Mouse (Mus musculus) liver, postnatal 0 days (tissue): ENCODE data around the gene Krba1. TPM values are rescaled to one million over a fixed set of nuclear protein-coding genes. Genes with fewer than 3 reads are reported as not detected.

Experiments used
- ATAC-seq: fragments of 200-750 bp; cut with Nextera tagmentation; 2 replicates; pipeline ENCODE4 v1.8.0; 2017; ENCODE audit warnings: mild to moderate bottlenecking, moderate library complexity
- DNase-seq: peaks from one replicate; pipeline ENCODE4 v3.0.0-alpha.2; 2016
- H3K27ac ChIP-seq: fragments of 300-500 bp; sonication (generic); 2 replicates; pipeline ENCODE4 v1.5.1; 2014; ENCODE audit warnings: antibody characterized with exemption, moderate library complexity, mild to moderate bottlenecking, low read depth
- H3K27me3 ChIP-seq: fragments of 300-500 bp; sonication (generic); 2 replicates; pipeline ENCODE4 v1.6.1; 2014; ENCODE audit warnings: low read length, control low read depth, mixed read lengths; ENCODE audit not compliant: insufficient read depth
- H3K36me3 ChIP-seq: fragments of 300-500 bp; sonication (generic); replicated peaks from 2 replicates; pipeline ENCODE4 v1.6.1; 2014; ENCODE audit warnings: mild to moderate bottlenecking, control low read depth, low read length, moderate library complexity, mixed read lengths; ENCODE audit not compliant: insufficient read depth
- H3K4me1 ChIP-seq: fragments of 300-500 bp; sonication (generic); 2 replicates; pipeline ENCODE4 v1.6.1; 2014; ENCODE audit warnings: antibody characterized with exemption, mild to moderate bottlenecking, control low read depth; ENCODE audit not compliant: insufficient read depth
- H3K4me2 ChIP-seq: fragments of 300-500 bp; sonication (generic); 2 replicates; pipeline ENCODE4 v1.6.1; 2014; ENCODE audit warnings: low read depth, mild to moderate bottlenecking, low read length, moderate library complexity, mixed read lengths
- H3K4me3 ChIP-seq: fragments of 300-500 bp; sonication (generic); 2 replicates; pipeline ENCODE4 v1.5.1; 2014; ENCODE audit warnings: low read depth, low read length
- H3K9ac ChIP-seq: fragments of 300-500 bp; sonication (generic); replicated peaks from 2 replicates; pipeline ENCODE4 v1.6.1; 2014; ENCODE audit warnings: mild to moderate bottlenecking, moderate library complexity
- H3K9me3 ChIP-seq: fragments of 300-500 bp; sonication (generic); 2 replicates; pipeline ENCODE4 v1.6.1; 2016; ENCODE audit warnings: mild to moderate bottlenecking, control low read depth, low read length, mixed read lengths
- CTCF ChIP-seq: sonication (generic); IDR thresholded peaks from 2 replicates; pipeline ENCODE4 v1.5.1; 2016; ENCODE audit warnings: antibody characterized with exemption, low read depth
- EP300 ChIP-seq: IDR thresholded peaks from 2 replicates; pipeline ENCODE4 v1.6.1; 2016; ENCODE audit warnings: antibody characterized with exemption, low read depth, mild to moderate bottlenecking
- WGBS: fragments of 180-500 bp; shearing (Covaris S2); extraction: QIAGEN DNeasy Blood & Tissue Kit; methylation state at CpG from one replicate; pipeline ENCODE4 v1.1.7; 2014; ENCODE audit not compliant: insufficient replicate concordance; 5-methylcytosine and 5-hydroxymethylcytosine counted together
- polyA plus RNA-seq: library from polyadenylated mRNA; unstranded; fragments of >200 nt; fragmentation: Nextera tagmentation; extraction: Ambion mirVana; gene quantifications from 2 replicates; pipeline ENCODE4 v1.2.1, GENCODE M21; 2015

Gene Krba1
- polyA plus RNA-seq, 1 experiment from 2014 or later, result 1.9 TPM

DNA sequence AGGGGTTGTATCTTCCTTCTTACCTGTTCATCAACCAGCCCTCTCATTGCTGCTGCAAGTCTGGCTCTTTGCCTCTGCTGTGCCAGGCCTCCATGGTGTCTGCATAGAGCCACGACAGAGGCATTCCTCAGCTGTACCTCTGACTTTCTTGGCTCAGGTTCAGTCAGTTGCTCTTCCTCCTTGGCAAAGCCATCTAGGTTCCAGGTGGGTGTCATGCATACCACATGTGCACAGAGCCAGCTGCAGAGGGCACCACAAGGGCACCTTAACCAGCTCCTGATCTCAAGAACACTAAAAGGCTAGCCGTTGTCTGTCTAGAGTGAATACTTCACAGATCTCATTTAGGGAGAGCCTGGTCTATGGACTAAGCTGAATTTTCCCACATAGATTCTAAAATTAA is 21.1 kb downstream of the Krba1 start:
- Histone ChIP-seq H3K27me3 (no peaks in the 10 kb centered on the region), H3K4me1 (no peaks in the 10 kb centered on the region), H3K4me2 (no peak overlapping the region), H3K4me3 (no peak overlapping the region), H3K9ac (no peak overlapping the region), H3K9me3 (no peaks in the 10 kb centered on the region), H3K27ac (no peak overlapping the region), H3K36me3 (no peaks in the 10 kb centered on the region; the same call in none of the 2 replicates)
- no peak for DNase-seq
- TF ChIP-seq EP300 (no peak), CTCF (no peak)
- no peak for ATAC-seq
- WGBS, result 74% methylated on average over 2 of the region's 2 CpGs

DNA sequence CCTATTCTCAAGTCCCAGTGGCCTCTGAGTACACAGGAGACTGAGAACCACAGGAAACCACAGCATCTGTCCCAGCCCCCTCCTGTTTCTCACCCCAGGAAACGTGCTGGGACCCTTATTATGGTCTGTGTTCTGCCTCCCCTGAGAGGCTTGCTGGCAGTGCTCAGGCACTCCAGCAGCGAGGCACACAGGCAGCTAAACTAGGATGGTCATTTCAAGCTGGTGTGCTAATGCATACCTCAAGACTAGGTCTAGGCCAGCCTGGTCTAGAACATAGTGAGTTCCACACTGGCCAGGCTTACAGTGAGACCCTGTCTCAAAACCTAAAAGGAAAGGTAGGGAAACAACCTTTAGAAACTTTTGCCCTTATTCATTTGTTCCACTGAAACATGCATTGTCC is 25.3 kb downstream of the Krba1 start:
- 14% methylated on average over 2 of the region's 2 CpGs for WGBS
- TF ChIP-seq EP300, result no peak
- TF ChIP-seq CTCF, result no peak
- Histone ChIP-seq H3K9ac (0 out of 2 replicates have a peak overlapping the region, but pooled peaks have one; percentile 21), H3K9me3 (no peaks in the 10 kb centered on the region), H3K36me3 (no peaks in the 10 kb centered on the region), H3K27ac (no peak overlapping the region), H3K4me2 (no peak overlapping the region), H3K4me3 (no peak overlapping the region), H3K4me1 (no peaks in the 10 kb centered on the region), H3K27me3 (no peaks in the 10 kb centered on the region)
- DNase-seq (no peak), ATAC-seq (no peak)

DNA sequence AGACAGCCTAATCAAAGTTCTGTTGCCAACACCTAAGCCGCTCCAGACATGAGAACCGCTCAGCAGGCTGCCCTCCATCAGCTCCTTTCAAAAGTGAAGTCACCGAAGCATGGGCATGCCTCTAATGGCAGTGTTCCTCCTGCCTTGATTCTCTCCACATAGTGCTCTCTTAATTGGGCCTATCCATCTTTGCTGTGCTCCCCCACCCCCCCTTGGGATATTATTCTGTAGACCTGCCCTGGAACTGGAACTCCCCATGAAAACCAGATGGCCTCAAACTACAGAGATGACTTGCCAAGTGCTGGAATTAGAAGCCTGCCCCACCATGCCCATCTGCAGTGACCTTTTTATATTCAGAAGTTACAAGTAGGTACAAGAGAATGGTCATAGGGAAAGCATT is 27.9 kb downstream of the Krba1 start:
- H3K4me2 ChIP-seq, result no peak overlapping the region
- no peak overlapping the region for H3K27ac ChIP-seq
- H3K36me3 ChIP-seq, result no peaks in the 10 kb centered on the region
- no peak for TF ChIP-seq EP300
- TF ChIP-seq CTCF, result no peak
- no peak for ATAC-seq
- no peak overlapping the region for H3K4me3 ChIP-seq
- no peak for DNase-seq
- no peaks in the 10 kb centered on the region for H3K9me3 ChIP-seq
- H3K4me1 ChIP-seq, result no peaks in the 10 kb centered on the region
- H3K9ac ChIP-seq, result no peak overlapping the region
- WGBS, result 85% methylated on average over 3 of the region's 3 CpGs
- no peaks in the 10 kb centered on the region for H3K27me3 ChIP-seq

DNA sequence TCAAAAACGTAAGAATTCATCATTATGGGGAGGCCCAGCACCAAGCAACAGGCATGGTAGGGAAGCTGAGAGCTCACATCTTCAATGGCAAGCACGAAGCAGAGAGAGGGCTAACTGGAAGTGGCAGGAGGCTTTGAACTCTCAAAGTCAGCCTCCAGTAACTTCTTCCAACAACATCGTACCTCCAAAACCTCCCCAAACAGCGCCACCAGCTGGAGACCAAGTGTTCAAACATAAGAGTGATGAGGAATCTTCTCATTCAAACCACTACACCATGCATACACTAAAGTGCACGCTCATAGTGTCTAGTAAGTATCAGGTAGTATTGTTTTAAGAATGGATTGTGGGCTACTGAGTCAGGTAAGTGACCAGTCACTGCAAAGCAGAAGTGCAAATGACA is 28.7 kb downstream of the Krba1 start:
- Histone ChIP-seq H3K36me3 (no peaks in the 10 kb centered on the region), H3K4me2 (no peak overlapping the region), H3K4me1 (peaks cover 6% of the 10 kb centered on the region; the same call in 1 of the 2 replicates), H3K27ac (no peak overlapping the region), H3K27me3 (no peaks in the 10 kb centered on the region), H3K4me3 (no peak overlapping the region), H3K9ac (no peak overlapping the region), H3K9me3 (no peaks in the 10 kb centered on the region)
- peak; percentile 27 for TF ChIP-seq CTCF
- TF ChIP-seq EP300, result no peak
- 56% methylated on average over 5 of the region's 5 CpGs for WGBS
- DNase-seq (no peak), ATAC-seq (no peak)

DNA sequence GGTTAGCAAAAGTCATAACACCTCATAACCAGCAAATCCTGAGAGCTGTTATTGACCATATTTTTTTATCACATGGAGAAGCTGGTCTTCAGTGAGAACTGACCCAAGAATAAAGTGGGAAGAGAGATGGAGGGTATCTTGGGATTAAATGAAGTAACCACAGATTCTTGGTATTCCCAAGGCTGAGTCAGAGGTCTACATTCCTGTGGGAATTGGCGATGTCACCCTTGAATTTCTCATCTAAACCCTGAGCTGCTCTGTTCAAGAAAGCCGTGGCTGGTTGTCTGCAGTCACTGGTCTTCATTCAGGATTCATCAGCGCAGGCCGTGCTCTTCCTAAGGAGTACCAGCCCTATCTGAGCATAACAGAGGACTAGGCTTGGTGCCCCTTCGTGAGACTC is 31.6 kb downstream of the Krba1 start:
- Histone ChIP-seq H3K27me3 (no peaks in the 10 kb centered on the region), H3K4me3 (no peak overlapping the region), H3K9ac (no peak overlapping the region), H3K36me3 (no peaks in the 10 kb centered on the region), H3K4me2 (no peak overlapping the region), H3K27ac (no peak overlapping the region), H3K9me3 (no peaks in the 10 kb centered on the region), H3K4me1 (peaks cover 9% of the 10 kb centered on the region; the same call in 1 of the 2 replicates)
- no peak for DNase-seq
- no peak for ATAC-seq
- 68% methylated on average over 5 of the region's 5 CpGs for WGBS
- TF ChIP-seq EP300, result no peak
- TF ChIP-seq CTCF, result no peak

DNA sequence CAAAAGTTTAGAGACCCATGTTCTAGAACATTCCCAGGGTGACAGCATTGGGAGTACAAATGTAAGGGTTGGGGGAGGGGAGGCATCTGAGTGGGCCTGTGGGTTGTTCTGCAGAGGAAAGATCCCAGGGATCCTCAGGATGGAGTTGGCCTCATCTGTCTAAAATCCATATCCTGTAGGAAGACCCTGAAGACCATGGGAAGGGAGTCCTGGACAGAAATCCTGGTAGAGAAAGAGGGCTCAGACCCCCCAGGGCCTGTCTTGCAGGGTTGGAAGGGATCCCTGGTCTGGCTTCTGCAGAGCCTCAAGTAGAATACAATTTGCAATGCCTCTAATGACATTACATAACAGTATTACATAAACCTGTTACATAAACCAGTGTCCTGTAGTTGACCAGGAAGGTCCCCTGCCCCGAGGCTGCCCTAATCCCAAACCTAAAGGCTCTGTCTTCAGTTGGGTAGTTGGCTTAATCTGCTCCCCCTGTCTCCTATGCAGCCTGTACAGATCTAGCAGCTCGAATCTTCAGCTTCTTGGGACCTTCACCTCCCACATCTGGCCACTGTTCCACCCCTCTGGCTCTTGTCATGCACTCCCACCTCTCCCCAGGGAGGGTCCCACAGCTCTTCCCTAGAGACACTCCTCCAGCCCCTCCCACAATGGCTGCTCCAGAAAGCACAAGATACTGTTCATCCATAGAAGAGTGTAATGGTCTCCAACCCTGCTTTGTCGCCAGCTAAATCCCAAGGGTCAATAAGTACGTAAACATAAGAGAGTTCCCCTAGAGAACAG is 33.6 kb downstream of the Krba1 start:
- no peak for DNase-seq
- no peaks in the 10 kb centered on the region for H3K36me3 ChIP-seq

More for the DNA sequence above, 33.6 kb downstream of the Krba1 start:
- no peak overlapping the region for H3K4me3 ChIP-seq
- no peaks in the 10 kb centered on the region for H3K9me3 ChIP-seq
- H3K27ac ChIP-seq, result no peak overlapping the region
- 55% methylated on average over 4 of the region's 4 CpGs for WGBS
- TF ChIP-seq EP300 (no peak), CTCF (no peak)
- no peaks in the 10 kb centered on the region for H3K27me3 ChIP-seq
- ATAC-seq, result no peak
- no peak overlapping the region for H3K9ac ChIP-seq
- H3K4me2 ChIP-seq, result no peak overlapping the region
- H3K4me1 ChIP-seq, result peaks cover 9% of the 10 kb centered on the region; the same call in 1 of the 2 replicates
